ENCODE assay signal across 20 mouse cellular contexts in genomic region chr12:114615712-114616111, GRCm38 (mm10).
DNase-seq lines count a peak whose midpoint lies in the region; ATAC-seq lines count a peak whose summit lies in the region.
"Had no signal": no experiment of that assay in that cellular context is flagged by ENCODE, and none has a peak within 500 bp of the region (broad histone marks: within the 10 kb centered on the region; RNA-seq: fewer than 3 reads in every experiment).

No protein-coding gene starts in this region.

- no peak overlapping the region for H3K9ac ChIP-seq in forebrain, embryonic 14.5 days (ENCODE audit: low read length)
- no peak overlapping the region for H3K9ac ChIP-seq in forebrain, embryonic 13.5 days
- H3K9ac ChIP-seq: heart, embryonic 13.5 days; hindbrain, embryonic 14.5 days; kidney, embryonic 15.5 days; limb, embryonic 15.5 days; liver, embryonic 15.5 days; midbrain, embryonic 13.5 days; stomach, embryonic 15.5 days had no signal

- H3K4me3 ChIP-seq in forebrain, embryonic 14.5 days (ENCODE audit: low read depth, low read length) = no peak overlapping the region
- no peak overlapping the region for H3K4me3 ChIP-seq in forebrain, embryonic 13.5 days
- H3K4me3 ChIP-seq: heart, embryonic 13.5 days; kidney, embryonic 15.5 days; limb, embryonic 15.5 days; liver, embryonic 15.5 days; midbrain, embryonic 13.5 days; stomach, embryonic 15.5 days had no signal

- DNase-seq in CD4-positive helper T cell, adult 2 months (ENCODE audit: low read depth, low spot score) = peak; percentile 65
- peak; percentile 54 for DNase-seq in naive thymus-derived CD4-positive, alpha-beta T cell, adult 2 months (ENCODE audit: low read depth)
- DNase-seq in thymus, postnatal 25 days = peak; percentile 72
- no peak for DNase-seq in forebrain, embryonic 14.5 days (ENCODE audit: low spot score)
- DNase-seq: cerebellum, adult 11-12 months; cerebellum, postnatal 25 days; heart, adult 11 months; heart, postnatal 36 days had no signal

- H3K27me3 ChIP-seq in forebrain, embryonic 14.5 days (replicated peaks; ENCODE audit: control insufficient read depth, insufficient read depth, low read length) = no peaks in the 10 kb centered on the region
- no peaks in the 10 kb centered on the region for H3K27me3 ChIP-seq in forebrain, embryonic 13.5 days
- H3K27me3 ChIP-seq: heart, embryonic 13.5 days; kidney, embryonic 15.5 days; limb, embryonic 15.5 days; liver, embryonic 15.5 days; midbrain, embryonic 13.5 days; stomach, embryonic 15.5 days had no signal

- no peaks in the 10 kb centered on the region for H3K4me1 ChIP-seq in forebrain, embryonic 14.5 days (ENCODE audit: control insufficient read depth, insufficient read depth, low read length)
- H3K4me1 ChIP-seq in forebrain, embryonic 13.5 days = no peaks in the 10 kb centered on the region
- H3K4me1 ChIP-seq: heart, embryonic 13.5 days; kidney, embryonic 15.5 days; limb, embryonic 15.5 days; liver, embryonic 15.5 days; midbrain, embryonic 13.5 days; stomach, embryonic 15.5 days had no signal

- peaks cover 22% of the 10 kb centered on the region for H3K9me3 ChIP-seq in forebrain, embryonic 14.5 days (replicated peaks; ENCODE audit: control insufficient read depth, low read length)
- peaks cover 46% of the 10 kb centered on the region for H3K9me3 ChIP-seq in forebrain, embryonic 13.5 days (replicated peaks)
- H3K9me3 ChIP-seq: liver, embryonic 15.5 days; stomach, embryonic 15.5 days had no signal

- H3K36me3 ChIP-seq in forebrain, embryonic 14.5 days (ENCODE audit: control insufficient read depth, insufficient read depth, low read length) = no peaks in the 10 kb centered on the region
- H3K36me3 ChIP-seq in forebrain, embryonic 13.5 days (ENCODE audit: poor library complexity, severe bottlenecking) = no peaks in the 10 kb centered on the region
- H3K36me3 ChIP-seq: heart, embryonic 13.5 days; kidney, embryonic 15.5 days; limb, embryonic 15.5 days; liver, embryonic 15.5 days; midbrain, embryonic 13.5 days; stomach, embryonic 15.5 days had no signal

- no peak overlapping the region for H3K4me2 ChIP-seq in forebrain, embryonic 14.5 days (ENCODE audit: low read length)
- no peak overlapping the region for H3K4me2 ChIP-seq in forebrain, embryonic 13.5 days
- H3K4me2 ChIP-seq: heart, embryonic 13.5 days; hindbrain, embryonic 14.5 days; kidney, embryonic 15.5 days; limb, embryonic 15.5 days; liver, embryonic 15.5 days; midbrain, embryonic 13.5 days; stomach, embryonic 15.5 days had no signal

- H3K27ac ChIP-seq in forebrain, embryonic 14.5 days (ENCODE audit: low read depth, low read length) = no peak overlapping the region
- no peak overlapping the region for H3K27ac ChIP-seq in forebrain, embryonic 13.5 days
- H3K27ac ChIP-seq: heart, embryonic 13.5 days; hindbrain, embryonic 14.5 days; kidney, embryonic 15.5 days; limb, embryonic 15.5 days; liver, embryonic 15.5 days; midbrain, embryonic 13.5 days; stomach, embryonic 15.5 days had no signal

- ATAC-seq in CD4-positive, CD25-positive, alpha-beta regulatory T cell, adult 4 months = peak; percentile 57
- no peak for ATAC-seq in forebrain, embryonic 14.5 days
- no peak; the same call in 1 of the 2 replicates for ATAC-seq in megakaryocyte progenitor cell, adult 5-6 weeks (replicated peaks; ENCODE audit: poor library complexity)
- no peak for ATAC-seq in forebrain, embryonic 13.5 days
- ATAC-seq: intestine, postnatal 0 days; lung, postnatal 0 days; midbrain, embryonic 13.5 days had no signal

- 97% methylated on average over 1 of the region's 1 CpGs for WGBS in forebrain, embryonic 14.5 days
- WGBS in forebrain, embryonic 13.5 days = 81% methylated on average over 1 of the region's 1 CpGs
